Mouse (Mus musculus) gastrocnemius, postnatal 36 days (tissue): ENCODE results near the gene Phpt1. TPM values are rescaled to one million over a fixed set of nuclear protein-coding genes. Genes with fewer than 3 reads are reported as not detected.
"Not testable (repeated sequence)": the region's sequence is repeated elsewhere in the genome, so short reads cannot be mapped to it uniquely, and the experiment has no call there.

Experiments
- DNase-seq, 2 experiments: peaks; one replicate each; pipeline ENCODE4 v3.0.0; 2022
- intact Hi-C: fragments of 180-260 bp; cut with DNase I; formaldehyde crosslinking; loops from one replicate; pipeline ENCODE4 v1.15.1; 2025
- total RNA-seq, 2 experiments: library from RNA; stranded (reverse); gene quantifications; 2 replicates each; pipeline ENCODE4 v1.2.3; 2021

Phpt1 gene
- total RNA-seq, 2 experiments from 2014 or later, result 50.2 to 53.9 TPM

GRCm38 (mm10) chr2:25566558-25566957, 8.5 kb downstream of the Phpt1 start:
- intact Hi-C loops, result no loop called here
- DNase-seq, result peak in 1 of 2 experiments; percentile 10

GRCm38 (mm10) chr2:25565741-25566140, 9.3 kb downstream of the Phpt1 start:
- intact Hi-C loops, result no loop called here
- no peak for DNase-seq

GRCm38 (mm10) chr2:25561946-25562345, 13.1 kb downstream of the Phpt1 start:
- intact Hi-C loops, result no loop called here
- no peak for DNase-seq

- intact Hi-C loops, result no loop called here
- DNase-seq, result no peak
Observed at GRCm38 (mm10) chr2:25560551-25560950, 14.5 kb downstream of the Phpt1 start.

GRCm38 (mm10) chr2:25558774-25559173, 16.2 kb downstream of the Phpt1 start:
- no peak for DNase-seq
- intact Hi-C loops, result no loop called here

- intact Hi-C loops, result no loop called here
- no peak for DNase-seq
Observed at GRCm38 (mm10) chr2:25557964-25558360, 17.1 kb downstream of the Phpt1 start.

- peak; percentile 90 to 94 for DNase-seq
- intact Hi-C loops, result no loop called here
Observed at GRCm38 (mm10) chr2:25557221-25557963, 17.6 kb downstream of the Phpt1 start, which contains the start of gene Edf1. Edf1 (plus strand) TSS chr2:25557847.

GRCm38 (mm10) chr2:25556296-25556695, 18.7 kb downstream of the Phpt1 start:
- no peak for DNase-seq
- intact Hi-C loops, result no loop called here

GRCm38 (mm10) chr2:25555479-25555878, 19.5 kb downstream of the Phpt1 start:
- DNase-seq, result not testable (repeated sequence)

GRCm38 (mm10) chr2:25553171-25553786, 21.7 kb downstream of the Phpt1 start:
- DNase-seq, intact Hi-C loops: not testable (repeated sequence)

More at GRCm38 (mm10) chr2:25555479-25555878, 19.5 kb downstream of the Phpt1 start:
- intact Hi-C loops, result not testable (repeated sequence)

- DNase-seq, result peak in 1 of 2 experiments; percentile 16
- intact Hi-C loops, result loop anchor here (1.0 to 2.0 kb wide), 2 partner anchors 41 to 128 kb away; partner anchors contain the start of gene Fut7
Observed at GRCm38 (mm10) chr2:25551186-25551585, 23.8 kb downstream of the Phpt1 start.

- intact Hi-C loops, result no loop called here
- DNase-seq, result peak in 1 of 2 experiments; percentile 10
Observed at GRCm38 (mm10) chr2:25549021-25549991, 25.7 kb downstream of the Phpt1 start.

- intact Hi-C loops, result no loop called here
- peak; percentile 97 to 99 for DNase-seq
Observed at GRCm38 (mm10) chr2:25546811-25547491, 28.1 kb downstream of the Phpt1 start, which contains the start of gene Traf2. Traf2 (minus strand) TSS chr2:25546940.

GRCm38 (mm10) chr2:25545996-25546810, 28.8 kb downstream of the Phpt1 start:
- DNase-seq, result peak in 1 of 2 experiments; percentile 65
- intact Hi-C loops, result no loop called here

- no peak for DNase-seq
- intact Hi-C loops, result no loop called here
Observed at GRCm38 (mm10) chr2:25541644-25542367, 33.2 kb downstream of the Phpt1 start.

GRCm38 (mm10) chr2:25540541-25540948, 34.5 kb downstream of the Phpt1 start:
- no peak for DNase-seq
- intact Hi-C loops, result no loop called here

- DNase-seq, result no peak
Observed at GRCm38 (mm10) chr2:25536531-25536930, 38.5 kb downstream of the Phpt1 start.

GRCm38 (mm10) chr2:25534866-25535182, 40.2 kb downstream of the Phpt1 start:
- intact Hi-C loops, result no loop called here
- no peak for DNase-seq

More at GRCm38 (mm10) chr2:25536531-25536930, 38.5 kb downstream of the Phpt1 start:
- intact Hi-C loops, result no loop called here
